Mouse (Mus musculus): ENCODE data around the gene Nt5c1a. TPM values are rescaled to one million over a fixed set of nuclear protein-coding genes. Genes with fewer than 3 reads are reported as not detected.

The Nt5c1a gene
- polyA plus RNA-seq, 1 experiment from 2014 or later: not detected

DNA sequence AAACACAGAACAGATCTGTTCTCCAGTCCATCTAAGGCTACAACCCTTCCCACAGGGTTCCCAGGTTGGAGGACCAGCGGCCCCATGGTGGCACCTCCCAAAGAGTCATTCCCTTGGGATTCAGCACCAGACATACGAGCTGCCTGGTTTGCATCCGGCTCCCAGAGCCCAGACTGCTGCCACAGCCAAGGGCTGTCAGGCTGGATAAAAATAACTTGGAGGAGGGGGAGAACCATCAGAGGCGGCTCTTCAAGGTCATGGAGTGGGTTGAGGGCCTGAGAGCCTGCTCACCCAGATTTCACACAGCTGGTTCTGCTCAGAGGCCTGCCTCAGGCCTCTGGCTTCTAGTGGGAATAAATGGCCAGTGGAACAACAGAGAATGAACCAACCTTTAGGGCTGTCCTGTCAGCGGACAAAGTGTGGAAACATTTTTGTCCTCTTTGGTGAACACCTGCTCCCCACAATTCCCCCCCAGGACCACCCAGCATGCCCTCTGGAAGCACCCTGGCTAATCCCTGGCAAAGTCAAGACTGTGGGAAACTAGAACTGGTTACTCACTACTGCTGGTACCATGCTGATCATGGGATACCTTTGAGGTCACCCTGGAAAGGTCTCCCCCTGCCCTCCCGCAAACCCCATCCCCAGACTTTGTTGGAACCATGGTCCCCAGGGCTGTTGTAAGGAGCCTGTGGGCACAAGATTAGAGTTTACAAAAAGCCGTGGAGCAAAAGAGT lies 46.0 kb downstream of the Nt5c1a start:
- no peaks in the 10 kb centered on the region for H3K36me3 ChIP-seq (ENCODE audit: control insufficient read depth, insufficient read depth, low read length)

DNA sequence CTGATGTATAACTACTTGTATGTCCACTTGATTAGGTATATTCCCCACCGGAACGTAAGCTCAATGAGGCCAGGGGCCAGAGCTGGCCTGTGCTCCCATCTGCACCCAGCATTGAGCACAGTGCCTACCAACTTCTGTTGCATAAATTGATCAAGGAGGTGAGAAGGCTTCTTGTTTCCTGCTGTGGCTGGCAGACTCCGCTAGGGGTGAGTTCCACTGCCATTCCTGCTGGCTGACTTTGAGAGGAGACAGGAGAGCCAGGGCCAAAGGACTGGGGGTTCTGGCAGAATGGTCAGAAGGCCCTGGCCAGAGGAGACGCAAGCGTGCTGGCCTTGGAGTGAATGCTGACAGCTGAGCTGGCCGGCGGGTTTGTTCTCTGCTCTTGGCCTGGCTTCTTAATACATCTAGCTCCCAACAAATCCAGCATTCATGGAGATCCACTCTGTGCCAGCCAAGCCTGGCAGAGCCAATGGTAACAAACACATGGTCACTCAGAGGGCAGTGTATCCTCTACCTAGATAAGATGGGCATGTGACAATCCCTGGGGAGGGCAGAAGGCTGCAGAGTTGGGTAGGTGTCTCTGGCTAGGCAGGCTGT lies 47.8 kb downstream of the Nt5c1a start:
- DNase-seq (no peak), ATAC-seq (ENCODE audit: low FRiP score, low TSS enrichment) (no peak)
- H3K9me3 ChIP-seq (ENCODE audit: control insufficient read depth, low read length): no peaks in the 10 kb centered on the region
- H3K27ac ChIP-seq (replicated peaks; ENCODE audit: low read depth, low read length): no peak overlapping the region
- H3K9ac ChIP-seq (replicated peaks; ENCODE audit: low read length): no peak overlapping the region
- no peak overlapping the region for H3K4me3 ChIP-seq (replicated peaks; ENCODE audit: low read depth, low read length)
- no peaks in the 10 kb centered on the region for H3K27me3 ChIP-seq (ENCODE audit: control insufficient read depth, insufficient read depth, low read length)
- no peak overlapping the region for H3K4me2 ChIP-seq (ENCODE audit: low read length)
- no peaks in the 10 kb centered on the region for H3K36me3 ChIP-seq (ENCODE audit: control insufficient read depth, insufficient read depth, low read length)
- no peaks in the 10 kb centered on the region for H3K4me1 ChIP-seq (ENCODE audit: control insufficient read depth, insufficient read depth, low read length)
- WGBS: 78% methylated on average over 7 of the region's 7 CpGs

More for the DNA sequence above, 46.0 kb downstream of the Nt5c1a start:
- Histone ChIP-seq H3K9me3 (ENCODE audit: control insufficient read depth, low read length) (no peaks in the 10 kb centered on the region), H3K27ac (replicated peaks; ENCODE audit: low read depth, low read length) (no peak overlapping the region), H3K4me3 (replicated peaks; ENCODE audit: low read depth, low read length) (no peak overlapping the region), H3K4me2 (ENCODE audit: low read length) (no peak overlapping the region), H3K27me3 (ENCODE audit: control insufficient read depth, insufficient read depth, low read length) (no peaks in the 10 kb centered on the region), H3K4me1 (ENCODE audit: control insufficient read depth, insufficient read depth, low read length) (no peaks in the 10 kb centered on the region), H3K9ac (replicated peaks; ENCODE audit: low read length) (no peak overlapping the region)
- ATAC-seq (ENCODE audit: low FRiP score, low TSS enrichment) (no peak), DNase-seq (no peak)
- WGBS: 75% methylated on average over 7 of the region's 7 CpGs

GRCm38 (mm10) chr4:123252214-123252613 lies 50.9 kb downstream of the Nt5c1a start:
- 80% methylated on average over 5 of the region's 5 CpGs for WGBS
- Histone ChIP-seq H3K4me2 (ENCODE audit: low read length) (no peak overlapping the region), H3K36me3 (ENCODE audit: control insufficient read depth, insufficient read depth, low read length) (no peaks in the 10 kb centered on the region), H3K27me3 (ENCODE audit: control insufficient read depth, insufficient read depth, low read length) (no peaks in the 10 kb centered on the region), H3K4me1 (ENCODE audit: control insufficient read depth, insufficient read depth, low read length) (no peaks in the 10 kb centered on the region), H3K4me3 (replicated peaks; ENCODE audit: low read depth, low read length) (no peak overlapping the region), H3K9me3 (ENCODE audit: control insufficient read depth, low read length) (no peaks in the 10 kb centered on the region), H3K27ac (replicated peaks; ENCODE audit: low read depth, low read length) (no peak overlapping the region), H3K9ac (replicated peaks; ENCODE audit: low read length) (no peak overlapping the region)
- no peak for ATAC-seq (ENCODE audit: low FRiP score, low TSS enrichment)
- no peak for DNase-seq

DNA sequence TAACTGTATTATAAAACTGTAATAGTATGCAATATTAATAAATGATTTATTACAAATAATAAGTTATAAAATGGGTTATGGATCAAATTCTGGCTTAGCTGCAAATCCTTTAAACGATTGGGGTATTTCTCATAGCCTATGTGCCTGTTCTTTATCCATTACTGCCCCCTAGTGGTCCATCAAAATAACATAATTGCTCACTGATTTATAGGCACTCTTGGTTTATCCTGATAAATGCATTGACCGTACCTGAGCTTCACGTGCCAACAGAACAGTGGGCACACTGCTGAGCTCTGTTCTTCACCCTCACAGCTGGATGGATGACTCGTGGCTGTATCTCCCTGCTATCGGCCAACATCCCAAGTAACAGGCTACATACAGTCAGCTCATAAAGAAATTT lies 53.3 kb downstream of the Nt5c1a start:
- H3K4me3 ChIP-seq (replicated peaks; ENCODE audit: low read depth, low read length): no peak overlapping the region
- H3K4me2 ChIP-seq (ENCODE audit: low read length): no peak overlapping the region
- H3K36me3 ChIP-seq (ENCODE audit: control insufficient read depth, insufficient read depth, low read length): no peaks in the 10 kb centered on the region
- DNase-seq (peak; percentile 88), ATAC-seq (ENCODE audit: low FRiP score, low TSS enrichment) (no peak)
- H3K27me3 ChIP-seq (ENCODE audit: control insufficient read depth, insufficient read depth, low read length): no peaks in the 10 kb centered on the region
- no peak overlapping the region for H3K9ac ChIP-seq (replicated peaks; ENCODE audit: low read length)
- no peaks in the 10 kb centered on the region for H3K9me3 ChIP-seq (ENCODE audit: control insufficient read depth, low read length)
- H3K4me1 ChIP-seq (ENCODE audit: control insufficient read depth, insufficient read depth, low read length): no peaks in the 10 kb centered on the region
- 13% methylated on average over 5 of the region's 5 CpGs for WGBS
- no peak overlapping the region for H3K27ac ChIP-seq (replicated peaks; ENCODE audit: low read depth, low read length)

GRCm38 (mm10) chr4:123260071-123260746 lies 58.9 kb downstream of the Nt5c1a start:
- no peak overlapping the region for H3K27ac ChIP-seq (replicated peaks; ENCODE audit: low read depth, low read length)
- DNase-seq: no peak
- H3K4me1 ChIP-seq (ENCODE audit: control insufficient read depth, insufficient read depth, low read length): no peaks in the 10 kb centered on the region
- ATAC-seq (ENCODE audit: low FRiP score, low TSS enrichment): no peak
- H3K9me3 ChIP-seq (ENCODE audit: control insufficient read depth, low read length): no peaks in the 10 kb centered on the region
- 59% methylated on average over 8 of the region's 8 CpGs for WGBS
- H3K4me3 ChIP-seq (replicated peaks; ENCODE audit: low read depth, low read length): no peak overlapping the region
- no peaks in the 10 kb centered on the region for H3K27me3 ChIP-seq (ENCODE audit: control insufficient read depth, insufficient read depth, low read length)
- no peaks in the 10 kb centered on the region for H3K36me3 ChIP-seq (ENCODE audit: control insufficient read depth, insufficient read depth, low read length)
- H3K9ac ChIP-seq (replicated peaks; ENCODE audit: low read length): no peak overlapping the region
- no peak overlapping the region for H3K4me2 ChIP-seq (ENCODE audit: low read length)

DNA sequence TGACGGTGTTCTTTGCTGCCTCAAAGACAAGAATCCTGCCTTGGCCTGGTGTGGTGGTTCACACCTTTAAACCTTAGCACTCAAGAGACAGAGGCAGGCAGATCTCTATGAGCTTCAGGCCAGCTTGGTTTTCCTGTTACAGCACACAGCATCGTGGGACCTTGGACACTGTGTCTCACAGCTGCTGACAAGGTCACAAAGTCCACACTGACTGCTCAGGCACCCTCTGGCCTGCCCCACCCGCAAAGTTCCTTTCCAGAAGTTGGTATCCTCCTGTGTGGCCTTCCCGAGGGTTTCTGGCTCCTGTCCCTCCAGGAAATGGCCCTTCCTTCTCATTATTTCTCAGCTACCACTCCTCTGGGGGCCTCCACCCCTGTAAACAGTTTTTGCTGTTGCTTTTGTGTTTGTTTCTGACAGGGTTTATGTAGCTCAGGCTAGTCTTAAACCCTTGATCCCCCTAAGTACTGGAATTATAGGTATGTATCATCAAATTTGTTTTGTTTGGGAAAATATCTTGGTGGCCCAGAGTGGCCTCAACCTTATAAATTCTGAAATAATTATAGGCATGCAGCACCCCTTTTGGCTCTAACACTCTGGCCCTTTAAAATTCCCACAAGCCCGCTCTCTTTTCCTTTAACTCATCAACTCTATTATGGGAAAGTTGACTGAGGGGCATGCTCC lies 60.6 kb downstream of the Nt5c1a start, which contains the start of gene Pabpc4:
Pabpc4 (plus strand) TSS at position 631 of the 681 bp plus-strand sequence.
- WGBS: 83% methylated on average over 5 of the region's 5 CpGs
- no peaks in the 10 kb centered on the region for H3K27me3 ChIP-seq (ENCODE audit: control insufficient read depth, insufficient read depth, low read length)
- no peaks in the 10 kb centered on the region for H3K9me3 ChIP-seq (ENCODE audit: control insufficient read depth, low read length)
- no peak within 1 kb of the TSS for H3K4me2 ChIP-seq (ENCODE audit: low read length)
- H3K9ac ChIP-seq (replicated peaks; ENCODE audit: low read length): no peak within 1 kb of the TSS
- no peak within 1 kb of the TSS for H3K27ac ChIP-seq (replicated peaks; ENCODE audit: low read depth, low read length)
- ATAC-seq (ENCODE audit: low FRiP score, low TSS enrichment): no peak
- H3K36me3 ChIP-seq (ENCODE audit: control insufficient read depth, insufficient read depth, low read length): no peaks in the 10 kb centered on the region
- no peaks in the 10 kb centered on the region for H3K4me1 ChIP-seq (ENCODE audit: control insufficient read depth, insufficient read depth, low read length)
- no peak within 1 kb of the TSS for H3K4me3 ChIP-seq (replicated peaks; ENCODE audit: low read depth, low read length)
- DNase-seq: no peak

Other genes starting within 250 kb of the Nt5c1a start
- 31.2 and 33.4 TPM in 2 replicates for gene Mfsd2a, start 240.3 kb upstream of the Nt5c1a start, polyA plus RNA-seq (2014; fragmentation: Nextera tagmentation; extraction: Ambion mirVana)
- gene Mycl, start 205.9 kb upstream of the Nt5c1a start, polyA plus RNA-seq (2014; fragmentation: Nextera tagmentation; extraction: Ambion mirVana): 87.7 and 112 TPM in 2 replicates
- gene Trit1, start 184.9 kb upstream of the Nt5c1a start, polyA plus RNA-seq (2014; fragmentation: Nextera tagmentation; extraction: Ambion mirVana): 27.0 and 29.1 TPM in 2 replicates
- gene Bmp8b, start 96.3 kb upstream of the Nt5c1a start, polyA plus RNA-seq (2014; fragmentation: Nextera tagmentation; extraction: Ambion mirVana): 0.08 and 0.25 TPM in 2 replicates
- gene Oxct2b, start 85.2 kb upstream of the Nt5c1a start, polyA plus RNA-seq (2014; fragmentation: Nextera tagmentation; extraction: Ambion mirVana): 0.30 and 0.55 TPM in 2 replicates
- gene Ppie, start 61.6 kb upstream of the Nt5c1a start, polyA plus RNA-seq (2014; fragmentation: Nextera tagmentation; extraction: Ambion mirVana): 61.7 and 65.7 TPM in 2 replicates
- 35.4 and 43.3 TPM in 2 replicates for gene Hpcal4, start 18.3 kb upstream of the Nt5c1a start, polyA plus RNA-seq (2014; fragmentation: Nextera tagmentation; extraction: Ambion mirVana)
- 3.0 and 7.3 TPM in 2 replicates for gene Heyl, start 32.1 kb downstream of the Nt5c1a start, polyA plus RNA-seq (2014; fragmentation: Nextera tagmentation; extraction: Ambion mirVana)
- gene Pabpc4, start 60.8 kb downstream of the Nt5c1a start, polyA plus RNA-seq (2014; fragmentation: Nextera tagmentation; extraction: Ambion mirVana): 31.3 and 33.6 TPM in 2 replicates
- gene Oxct2a, start 122.1 kb downstream of the Nt5c1a start, polyA plus RNA-seq (2014; fragmentation: Nextera tagmentation; extraction: Ambion mirVana): 0.16 TPM in 1 of 2 replicates, not detected in the other
- gene Bmp8a, start 141.7 kb downstream of the Nt5c1a start, polyA plus RNA-seq (2014; fragmentation: Nextera tagmentation; extraction: Ambion mirVana): 0.11 TPM in 1 of 2 replicates, not detected in the other

All from midbrain, embryonic 14.5 days (tissue).